11 mouse cellular contexts compared by ENCODE assay signal in the genomic region with DNA sequence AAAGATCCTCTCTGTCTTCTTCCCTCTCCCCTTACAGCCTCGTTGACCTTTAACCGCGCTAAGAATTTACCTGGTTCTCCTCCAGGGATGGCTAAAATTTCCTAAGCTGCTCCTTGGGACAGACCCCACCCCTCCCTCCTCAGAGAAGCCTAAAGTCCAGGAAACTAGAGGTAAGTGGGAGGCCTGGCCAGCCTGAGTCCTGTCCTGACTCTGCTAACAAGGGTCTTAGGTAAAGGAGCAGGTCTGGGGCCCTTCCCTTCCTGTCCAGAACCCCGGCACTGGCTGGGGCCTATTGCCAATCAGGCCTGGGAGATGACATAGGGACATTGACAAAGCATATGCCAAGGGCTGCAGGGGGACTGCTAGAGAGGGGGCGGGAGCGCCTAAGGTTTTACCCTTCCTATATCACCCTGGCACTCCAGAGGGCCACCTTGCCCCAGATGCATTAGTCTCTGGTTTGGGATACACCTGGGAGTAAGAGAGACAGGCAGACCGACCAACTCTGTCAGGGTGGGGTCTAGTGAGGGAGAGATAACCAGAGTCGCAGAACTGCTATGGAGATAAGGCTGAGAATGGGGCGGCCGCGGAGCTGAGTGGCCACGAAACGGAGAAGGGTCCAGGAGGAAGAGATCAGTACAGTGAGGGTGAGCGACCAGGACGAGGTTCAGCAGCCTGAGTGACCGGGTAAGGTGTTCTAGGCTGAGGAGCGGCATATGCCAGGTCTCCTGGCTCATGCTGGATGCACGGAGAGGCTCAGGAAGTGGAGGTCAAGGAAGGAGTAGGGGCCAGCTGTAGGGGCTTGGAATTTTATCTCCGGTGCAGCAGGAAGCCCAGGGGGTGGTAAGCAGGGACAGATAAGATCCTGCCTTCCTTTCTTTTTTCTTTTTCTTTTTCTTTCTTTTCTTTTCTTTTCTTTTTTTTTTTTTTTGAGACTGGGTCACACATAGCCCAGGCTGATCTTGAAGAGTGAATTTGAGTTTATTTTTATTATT. TPM values are rescaled to one million over a fixed set of nuclear protein-coding genes. Genes with fewer than 3 reads are reported as not detected.
DNase-seq lines count a peak whose midpoint lies in the region; ATAC-seq lines count a peak whose summit lies in the region.
"Had no signal": no experiment of that assay in that cellular context is flagged by ENCODE, and none has a peak within 500 bp of the region (broad histone marks: within the 10 kb centered on the region; RNA-seq: fewer than 3 reads in every experiment).

No protein-coding gene starts in this region.

- no peaks in the 10 kb centered on the region for H3K4me1 ChIP-seq in embryonic facial prominence, embryonic 13.5 days
- H3K4me1 ChIP-seq in embryonic facial prominence, embryonic 10.5 days, result peaks cover 17% of the 10 kb centered on the region
- H3K4me1 ChIP-seq in kidney, embryonic 16.5 days (ENCODE audit: insufficient read depth, low read length), result no peaks in the 10 kb centered on the region
- H3K4me1 ChIP-seq in kidney, embryonic 14.5 days (ENCODE audit: control insufficient read depth, insufficient read depth, low read length), result no peaks in the 10 kb centered on the region
- H3K4me1 ChIP-seq: limb, embryonic 13.5 days had no signal

- H3K36me3 ChIP-seq in embryonic facial prominence, embryonic 13.5 days, result no peaks in the 10 kb centered on the region
- no peaks in the 10 kb centered on the region for H3K36me3 ChIP-seq in embryonic facial prominence, embryonic 10.5 days (replicated peaks)
- no peaks in the 10 kb centered on the region for H3K36me3 ChIP-seq in kidney, embryonic 16.5 days (ENCODE audit: insufficient read depth, low read length)
- H3K36me3 ChIP-seq in kidney, embryonic 14.5 days (ENCODE audit: control insufficient read depth, insufficient read depth, low read length), result no peaks in the 10 kb centered on the region
- H3K36me3 ChIP-seq: limb, embryonic 13.5 days had no signal

- H3K27ac ChIP-seq in embryonic facial prominence, embryonic 13.5 days, result no peak overlapping the region
- H3K27ac ChIP-seq in embryonic facial prominence, embryonic 10.5 days (replicated peaks), result no peak overlapping the region
- no peak overlapping the region for H3K27ac ChIP-seq in kidney, embryonic 16.5 days (ENCODE audit: low read length)
- H3K27ac ChIP-seq in kidney, embryonic 14.5 days (ENCODE audit: low read depth, low read length), result no peak overlapping the region
- H3K27ac ChIP-seq: limb, embryonic 13.5 days had no signal

- H3K27me3 ChIP-seq in embryonic facial prominence, embryonic 13.5 days, result no peaks in the 10 kb centered on the region
- H3K27me3 ChIP-seq in embryonic facial prominence, embryonic 10.5 days (replicated peaks; ENCODE audit: low read depth, poor library complexity, severe bottlenecking), result no peaks in the 10 kb centered on the region
- H3K27me3 ChIP-seq in kidney, embryonic 16.5 days (ENCODE audit: insufficient read depth, low read length), result no peaks in the 10 kb centered on the region
- no peaks in the 10 kb centered on the region for H3K27me3 ChIP-seq in kidney, embryonic 14.5 days (ENCODE audit: control insufficient read depth, insufficient read depth, low read length)
- H3K27me3 ChIP-seq: limb, embryonic 13.5 days had no signal

- H3K4me2 ChIP-seq in embryonic facial prominence, embryonic 13.5 days, result no peak overlapping the region
- H3K4me2 ChIP-seq in kidney, embryonic 16.5 days (replicated peaks; ENCODE audit: low read depth, low read length), result no peak overlapping the region
- no peak overlapping the region for H3K4me2 ChIP-seq in kidney, embryonic 14.5 days (replicated peaks; ENCODE audit: low read depth, low read length)
- H3K4me2 ChIP-seq: limb, embryonic 13.5 days had no signal

- no peaks in the 10 kb centered on the region for H3K9me3 ChIP-seq in embryonic facial prominence, embryonic 13.5 days
- no peaks in the 10 kb centered on the region for H3K9me3 ChIP-seq in embryonic facial prominence, embryonic 10.5 days
- H3K9me3 ChIP-seq in kidney, embryonic 16.5 days (ENCODE audit: low read length), result no peaks in the 10 kb centered on the region
- no peaks in the 10 kb centered on the region for H3K9me3 ChIP-seq in kidney, embryonic 14.5 days (ENCODE audit: control insufficient read depth, low read length)
- H3K9me3 ChIP-seq: limb, embryonic 13.5 days had no signal

- H3K4me3 ChIP-seq in embryonic facial prominence, embryonic 13.5 days, result no peak overlapping the region
- H3K4me3 ChIP-seq in embryonic facial prominence, embryonic 10.5 days, result no peak overlapping the region
- no peak overlapping the region for H3K4me3 ChIP-seq in kidney, embryonic 16.5 days (ENCODE audit: low read length)
- no peak overlapping the region for H3K4me3 ChIP-seq in kidney, embryonic 14.5 days (ENCODE audit: low read length)
- H3K4me3 ChIP-seq: limb, embryonic 13.5 days had no signal

- 0 out of 2 replicates have a peak, but pooled peaks have one; percentile 35 for ATAC-seq in embryonic facial prominence, embryonic 13.5 days (ENCODE audit: insufficient number of reproducible peaks, insufficient read depth, low FRiP score, low TSS enrichment, low read depth)
- 0 out of 2 replicates have a peak, but pooled peaks have one; percentile 23 for ATAC-seq in kidney, embryonic 16.5 days (ENCODE audit: low FRiP score, low TSS enrichment)
- no peak; the same call in 1 of the 2 replicates for ATAC-seq in kidney, embryonic 14.5 days (ENCODE audit: low FRiP score, low TSS enrichment)
- ATAC-seq in common myeloid progenitor, adult 5-6 weeks (replicated peaks; ENCODE audit: low read depth, poor library complexity, severe bottlenecking), result peak; percentile 65
- ATAC-seq in megakaryocyte progenitor cell, adult 5-6 weeks (replicated peaks; ENCODE audit: poor library complexity), result peak; percentile 74
- ATAC-seq: forebrain, embryonic 16.5 days had no signal

- 61% methylated on average over 19 of the region's 19 CpGs for WGBS in embryonic facial prominence, embryonic 13.5 days
- 60% methylated on average over 19 of the region's 19 CpGs for WGBS in embryonic facial prominence, embryonic 10.5 days
- WGBS in kidney, embryonic 16.5 days, result 50% methylated on average over 19 of the region's 19 CpGs
- WGBS in kidney, embryonic 14.5 days, result 56% methylated on average over 19 of the region's 19 CpGs

- no peak for DNase-seq in embryonic facial prominence, embryonic 10.5 days (ENCODE audit: low spot score)
- no peak for DNase-seq in adrenal gland, postnatal 10 days
- DNase-seq in right cerebral cortex, postnatal 14 days, result no peak
- DNase-seq: embryo, embryonic 11 days had no signal

- no peak overlapping the region for H3K9ac ChIP-seq in embryonic facial prominence, embryonic 13.5 days
- H3K9ac ChIP-seq in kidney, embryonic 16.5 days (replicated peaks; ENCODE audit: low read length), result no peak overlapping the region
- no peak overlapping the region for H3K9ac ChIP-seq in kidney, embryonic 14.5 days (ENCODE audit: low read depth, low read length)
- H3K9ac ChIP-seq: limb, embryonic 13.5 days had no signal

RNA-seq across cellular contexts. Expression of a gene that starts 10.7 kb away (rescaled TPM):
- 11.6 and 14.2 TPM in 2 replicates for polyA plus RNA-seq in embryonic facial prominence, embryonic 13.5 days (2015; fragmentation: Nextera tagmentation; extraction: Ambion mirVana)
- 7.4 and 8.0 TPM in 2 replicates for polyA plus RNA-seq in embryonic facial prominence, embryonic 10.5 days (2016; fragmentation: Nextera tagmentation; extraction: Ambion mirVana)
- 9.7 and 9.8 TPM in 2 replicates for polyA plus RNA-seq in kidney, embryonic 16.5 days (2015; fragmentation: Nextera tagmentation; extraction: Ambion mirVana)
- polyA plus RNA-seq in kidney, embryonic 14.5 days (2014; fragmentation: Nextera tagmentation; extraction: Ambion mirVana), result 15.9 and 17.4 TPM in 2 replicates
- 46.6 and 47.7 TPM in 2 replicates for total RNA-seq in common myeloid progenitor, adult 5-6 weeks (2017)
- 53.7 and 59.9 TPM in 2 replicates for total RNA-seq in megakaryocyte progenitor cell, adult 5-6 weeks (2015)
- 41.1 and 43.2 TPM in 2 replicates for total RNA-seq in megakaryocyte progenitor cell, adult 5-6 weeks (2017)
- total RNA-seq in adrenal gland, postnatal 10 days (2021), result 10 to 100 TPM; 38.5 to 39.2 TPM

RNA-seq across cellular contexts. Expression of a gene that starts 49.6 kb away (rescaled TPM):
- polyA plus RNA-seq in embryonic facial prominence, embryonic 13.5 days (2015; fragmentation: Nextera tagmentation; extraction: Ambion mirVana), result 16.4 and 16.8 TPM in 2 replicates
- 14.2 and 14.6 TPM in 2 replicates for polyA plus RNA-seq in embryonic facial prominence, embryonic 10.5 days (2016; fragmentation: Nextera tagmentation; extraction: Ambion mirVana)
- 14.8 and 16.7 TPM in 2 replicates for polyA plus RNA-seq in kidney, embryonic 16.5 days (2015; fragmentation: Nextera tagmentation; extraction: Ambion mirVana)
- 11.0 and 12.4 TPM in 2 replicates for polyA plus RNA-seq in kidney, embryonic 14.5 days (2014; fragmentation: Nextera tagmentation; extraction: Ambion mirVana)
- 4.1 and 4.8 TPM in 2 replicates for total RNA-seq in common myeloid progenitor, adult 5-6 weeks (2017)
- total RNA-seq in megakaryocyte progenitor cell, adult 5-6 weeks (2015), result 1.1 and 1.4 TPM in 2 replicates
- 1.8 and 4.6 TPM in 2 replicates for total RNA-seq in megakaryocyte progenitor cell, adult 5-6 weeks (2017)
- 10 to 100 TPM; 35.7 to 49.7 TPM for total RNA-seq in adrenal gland, postnatal 10 days (2021)
